Mouse (Mus musculus): ENCODE results near the gene Hlx.
A peak's percentile ranks its signal among the peaks of the same experiment; 100 is the strongest.

Hlx gene

DNA sequence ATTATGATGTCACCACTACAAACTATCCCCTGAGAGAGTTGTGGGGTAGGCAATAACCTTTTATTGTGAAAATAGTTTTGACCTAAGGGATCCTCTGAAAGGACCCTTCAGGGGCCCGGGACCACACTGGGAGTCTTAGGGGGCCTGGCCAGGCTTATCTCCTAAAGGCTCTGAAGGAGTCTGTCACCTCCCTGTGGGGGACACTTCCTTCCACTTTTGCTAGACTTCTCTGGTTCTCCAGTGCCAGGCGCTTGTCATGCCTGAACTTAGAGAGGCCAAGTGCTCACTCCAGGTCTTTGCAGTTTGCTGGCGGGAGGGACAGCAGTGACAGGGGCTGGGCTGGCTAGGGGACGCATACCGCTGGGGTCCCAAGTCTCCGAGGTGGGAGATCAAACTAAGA lies 16.3 kb downstream of the Hlx start:
- no peak for DNase-seq (ENCODE audit: low read depth)

DNA sequence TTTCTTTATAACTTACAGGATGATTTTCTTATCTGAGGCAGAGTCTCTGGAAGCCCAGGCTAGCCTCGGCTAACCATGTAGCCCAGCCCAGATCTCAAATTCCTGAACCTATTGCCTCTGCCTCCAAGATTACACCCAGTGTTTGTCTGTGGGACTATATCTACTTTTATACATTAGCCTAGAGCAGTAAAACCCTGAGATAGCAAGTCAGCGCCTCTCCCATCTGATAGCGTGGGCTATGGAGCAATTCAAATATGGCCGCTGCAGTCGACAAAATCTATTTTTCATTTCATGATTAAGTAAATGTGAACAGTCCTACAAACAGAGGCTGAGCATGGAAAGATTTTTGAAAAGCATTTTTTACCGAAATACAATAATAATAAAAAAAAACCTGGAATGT lies 16.7 kb downstream of the Hlx start:
- DNase-seq (ENCODE audit: low read depth), result no peak

DNA sequence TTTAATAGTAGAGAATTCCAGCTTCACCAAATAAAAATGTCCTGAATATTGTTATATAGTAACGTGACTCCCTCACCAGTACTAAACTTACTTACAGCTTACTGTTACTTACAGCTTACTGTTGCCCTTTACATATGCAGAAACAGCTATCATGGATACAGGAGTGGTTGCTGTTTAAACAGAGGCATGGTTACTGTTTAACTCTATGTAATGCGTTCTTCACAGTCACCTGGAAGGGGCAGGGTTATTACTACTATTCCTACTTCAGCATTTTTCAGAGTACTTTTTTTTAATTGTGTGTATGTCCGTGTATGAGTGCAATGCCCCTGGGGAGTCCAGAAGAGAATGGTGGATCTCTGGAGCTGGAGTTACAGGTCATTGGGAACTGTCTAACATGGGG lies 17.9 kb downstream of the Hlx start:
- DNase-seq (ENCODE audit: low read depth), result no peak

GRCm38 (mm10) chr1:184713716-184714115 lies 18.7 kb downstream of the Hlx start:
- DNase-seq (ENCODE audit: low read depth), result no peak

DNA sequence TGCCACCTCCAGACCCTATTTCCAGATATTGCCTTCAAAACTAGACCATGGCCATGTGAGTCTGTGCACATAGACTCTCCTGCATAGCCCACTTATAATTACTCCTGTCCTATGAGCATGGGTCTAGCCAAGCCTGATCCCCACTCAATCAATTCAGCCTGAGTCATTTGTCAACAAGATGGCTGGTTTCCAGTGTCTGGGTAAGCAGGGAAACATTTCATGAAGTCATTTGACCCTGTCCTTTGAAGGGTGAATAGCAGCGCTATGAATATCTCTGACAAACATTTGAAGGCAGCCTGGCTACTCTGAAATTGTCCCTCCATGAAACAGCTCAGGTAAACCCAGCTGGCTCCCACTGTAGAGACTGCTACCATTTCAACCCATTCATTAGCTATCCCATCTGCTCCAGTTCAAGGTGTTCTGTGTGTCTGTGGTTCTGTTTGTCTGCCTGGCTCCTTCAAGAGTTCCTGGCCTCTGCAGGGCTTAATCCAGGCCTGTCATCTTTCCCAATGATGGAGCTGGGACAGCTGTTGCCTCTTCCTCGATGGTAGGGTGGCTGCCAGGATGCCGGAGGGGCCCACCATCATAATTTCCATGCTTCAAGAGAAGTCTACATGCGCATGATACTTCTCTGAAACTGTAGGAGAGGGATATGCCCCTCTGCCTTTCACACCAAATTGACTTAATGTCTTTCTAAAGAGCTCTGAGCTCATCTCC lies 24.7 kb downstream of the Hlx start:
- DNase-seq (ENCODE audit: low read depth), result no peak

GRCm38 (mm10) chr1:184704901-184705300 lies 27.5 kb downstream of the Hlx start:
- DNase-seq (ENCODE audit: low read depth), result no peak

DNA sequence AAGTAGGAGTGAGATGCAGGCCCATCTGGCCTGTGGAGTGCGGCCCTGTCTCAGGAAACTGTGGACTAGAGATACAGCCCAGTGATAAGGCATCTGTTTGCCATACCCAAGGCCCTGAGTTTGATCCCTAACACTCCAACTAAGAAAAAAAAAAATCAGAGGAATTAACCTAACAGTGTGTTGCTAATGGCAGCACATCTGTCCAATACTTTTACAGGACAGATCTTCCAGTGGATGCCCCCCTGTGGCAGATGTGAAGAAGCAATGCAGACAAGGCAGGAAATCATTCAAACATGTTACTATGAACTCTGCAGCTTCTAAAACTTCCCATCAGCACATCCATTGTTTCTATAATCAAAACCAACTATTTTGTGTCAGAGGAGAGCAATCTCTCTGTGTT lies 33.1 kb downstream of the Hlx start:
- DNase-seq (ENCODE audit: low read depth), result no peak

GRCm38 (mm10) chr1:184695451-184695850 lies 37.0 kb downstream of the Hlx start:
- no peak for DNase-seq (ENCODE audit: low read depth)

- no peak for DNase-seq (ENCODE audit: low read depth)
Observed at GRCm38 (mm10) chr1:184692204-184692904, 40.1 kb downstream of the Hlx start.

DNA sequence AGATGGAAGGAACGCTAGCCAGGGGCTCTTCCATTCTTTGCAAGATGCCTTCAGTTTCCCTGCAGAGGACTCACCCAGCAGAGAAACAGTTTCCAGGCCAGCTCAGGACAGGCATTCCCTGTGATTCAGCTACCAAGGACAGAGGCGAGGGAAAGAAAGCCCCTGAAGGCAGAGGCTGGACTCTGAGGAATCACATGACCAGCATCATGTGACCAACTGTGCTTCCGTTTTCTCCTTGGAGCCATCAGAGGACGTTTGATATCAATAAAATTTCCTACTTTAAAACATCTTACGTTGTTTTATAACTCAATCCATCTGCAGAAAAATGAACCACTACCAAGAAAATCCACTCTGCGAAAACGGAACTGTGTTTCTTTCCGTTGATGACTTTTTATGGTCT lies 41.2 kb downstream of the Hlx start:
- no peak for DNase-seq (ENCODE audit: low read depth)

DNA sequence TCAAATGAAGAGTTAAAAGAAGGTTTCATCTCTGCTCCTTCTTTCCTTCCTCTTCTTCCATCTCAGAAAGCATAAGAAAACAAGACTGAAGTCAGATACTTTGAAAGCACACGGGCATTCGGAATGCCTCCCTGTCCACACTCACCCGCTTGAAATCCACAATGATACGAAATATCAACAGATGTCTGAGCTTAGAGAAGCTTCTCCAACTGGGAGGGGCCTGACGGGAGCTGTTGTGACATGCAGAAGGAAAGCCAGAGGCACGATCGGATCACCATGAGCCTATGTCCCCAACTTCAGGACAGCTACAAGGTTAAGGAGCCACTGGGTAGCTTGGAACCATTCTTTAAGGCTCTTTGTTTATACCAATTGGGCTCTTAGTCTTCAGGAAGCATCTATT lies 44.4 kb downstream of the Hlx start:
- no peak for DNase-seq (ENCODE audit: low read depth)

- no peak for DNase-seq (ENCODE audit: low read depth)
Observed at GRCm38 (mm10) chr1:184687512-184687911, 44.9 kb downstream of the Hlx start.

- peak; percentile 30 for DNase-seq (ENCODE audit: low read depth)
Observed at GRCm38 (mm10) chr1:184683541-184683940, 48.9 kb downstream of the Hlx start.

DNA sequence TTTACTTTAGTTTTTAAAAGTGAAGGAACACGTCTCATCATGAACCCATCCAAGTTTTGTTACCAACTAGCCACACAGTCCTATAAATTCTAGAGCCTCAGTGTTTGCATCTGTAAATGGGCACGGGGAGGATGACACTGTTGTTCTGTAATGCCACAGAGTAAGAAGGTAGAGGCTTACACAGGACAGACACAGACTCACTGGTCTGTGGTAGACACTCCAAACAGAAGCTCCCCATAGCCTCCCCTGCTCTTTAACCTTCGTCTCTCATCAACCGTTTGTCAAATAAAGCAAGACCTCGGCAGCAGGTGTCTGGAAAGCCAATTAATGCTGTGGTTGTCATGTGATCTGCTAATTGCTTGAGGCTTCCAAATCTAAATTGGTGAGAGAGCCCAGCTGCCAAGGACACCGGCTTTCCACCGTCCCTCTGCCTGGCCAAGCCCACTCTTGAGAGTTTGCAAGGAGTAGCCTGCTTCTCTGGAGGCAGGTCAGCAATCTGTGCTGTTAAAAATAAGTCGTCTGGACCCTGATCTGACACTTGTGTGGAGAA lies 52.9 kb downstream of the Hlx start:
- DNase-seq (ENCODE audit: low read depth), result no peak

DNA sequence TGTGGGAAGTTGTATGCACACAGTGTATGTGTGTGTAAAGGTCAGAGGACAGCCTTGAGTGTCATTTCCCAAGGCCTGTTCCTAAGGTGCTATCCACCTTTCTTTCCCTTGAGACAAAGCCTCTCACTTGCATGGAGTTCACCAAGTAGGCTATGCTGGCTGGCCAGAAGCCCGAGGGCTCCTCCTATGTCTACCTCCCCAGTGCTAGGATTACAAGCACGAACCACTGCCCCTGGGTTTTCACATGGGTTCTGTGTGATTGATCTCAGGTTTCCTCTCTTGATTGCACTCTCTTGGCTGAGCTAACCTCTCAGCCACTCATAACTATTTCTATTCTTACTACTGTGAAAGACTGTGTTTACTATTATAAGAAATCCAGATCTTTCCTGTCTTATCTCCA lies 54.8 kb downstream of the Hlx start:
- DNase-seq (ENCODE audit: low read depth), result no peak
